Mouse (Mus musculus) bone marrow macrophage, adult 2 months (primary cell): ENCODE data around the gene Jph4.

Source experiments
- CTCF ChIP-seq: IDR thresholded peaks from 2 replicates; pipeline ENCODE4 v1.5.1; 2012; ENCODE audit warnings: low read depth, mild to moderate bottlenecking, low read length, moderate library complexity
- POLR2A ChIP-seq: IDR thresholded peaks from 2 replicates; pipeline ENCODE4 v1.6.1; 2012; ENCODE audit warnings: mild to moderate bottlenecking, low read depth, low read length, borderline replicate concordance

- no peak for TF ChIP-seq CTCF
- no peak for TF ChIP-seq POLR2A
Observed at GRCm38 (mm10) chr14:55114759-55115701, 1.7 kb downstream of the Jph4 start.
